Mouse (Mus musculus): ENCODE results near the gene Mical3. TPM values are rescaled to one million over a fixed set of nuclear protein-coding genes. Genes with fewer than 3 reads are reported as not detected.

Mical3 gene
- polyA plus RNA-seq, 1 experiment from 2014 or later: 20.0 TPM

- H3K27me3 ChIP-seq: no peaks in the 10 kb centered on the region
- H3K4me1 ChIP-seq: peaks cover 47% of the 10 kb centered on the region
- no peak overlapping the region for H3K27ac ChIP-seq
- no peak overlapping the region for H3K4me3 ChIP-seq
- no peak overlapping the region for H3K4me2 ChIP-seq
- WGBS: 87% methylated on average over 16 of the region's 16 CpGs
- no peak overlapping the region for H3K9ac ChIP-seq
- no peaks in the 10 kb centered on the region for H3K9me3 ChIP-seq
- no peak for ATAC-seq (ENCODE audit: borderline replicate concordance, extremely low read depth, low FRiP score, low TSS enrichment)
- 0 out of 2 replicates have a peak, but pooled peaks cover 10% of the 10 kb centered on the region for H3K36me3 ChIP-seq
These were observed 23.9 kb downstream of the Mical3 start for GRCm38 (mm10) chr6:121106711-121107405.

GRCm38 (mm10) chr6:121105726-121106125 is 25.1 kb downstream of the Mical3 start:
- H3K36me3 ChIP-seq: 0 out of 2 replicates have a peak, but pooled peaks cover 10% of the 10 kb centered on the region
- H3K27me3 ChIP-seq: no peaks in the 10 kb centered on the region
- H3K9me3 ChIP-seq: no peaks in the 10 kb centered on the region
- no peak for ATAC-seq (ENCODE audit: borderline replicate concordance, extremely low read depth, low FRiP score, low TSS enrichment)
- WGBS: 72% methylated on average over 4 of the region's 4 CpGs
- H3K4me3 ChIP-seq: no peak overlapping the region
- H3K27ac ChIP-seq: no peak overlapping the region
- no peak overlapping the region for H3K9ac ChIP-seq
- H3K4me1 ChIP-seq: peaks cover 40% of the 10 kb centered on the region
- H3K4me2 ChIP-seq: no peak overlapping the region

- Histone ChIP-seq H3K9me3 (no peaks in the 10 kb centered on the region), H3K27ac (no peak overlapping the region), H3K27me3 (no peaks in the 10 kb centered on the region), H3K4me1 (peaks cover 35% of the 10 kb centered on the region), H3K4me3 (no peak overlapping the region), H3K4me2 (no peak overlapping the region), H3K36me3 (0 out of 2 replicates have a peak, but pooled peaks cover 10% of the 10 kb centered on the region), H3K9ac (no peak overlapping the region)
- no peak for ATAC-seq (ENCODE audit: borderline replicate concordance, extremely low read depth, low FRiP score, low TSS enrichment)
- 72% methylated on average over 14 of the region's 14 CpGs for WGBS
These were observed 27.2 kb downstream of the Mical3 start for GRCm38 (mm10) chr6:121103406-121104171.

DNA sequence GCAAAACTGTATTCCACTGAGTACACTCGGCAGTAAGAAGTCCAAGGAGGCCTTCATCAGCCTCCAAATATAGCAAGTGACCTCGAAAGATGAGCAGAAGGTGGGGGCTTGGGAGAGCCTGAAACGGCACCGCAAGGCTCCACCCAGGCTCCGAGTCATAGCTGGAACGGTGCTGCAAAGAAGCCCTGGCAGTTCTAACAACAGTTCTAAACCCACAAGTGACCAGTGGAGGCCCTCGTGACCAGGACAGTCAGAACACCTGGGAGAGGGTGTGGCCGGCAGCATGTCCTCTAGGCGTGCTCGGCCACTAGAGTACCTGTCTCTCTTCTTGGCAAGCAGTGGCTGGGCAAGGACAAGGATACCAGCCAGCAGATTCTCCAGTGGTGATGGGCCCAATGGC is 27.9 kb downstream of the Mical3 start:
- H3K4me3 ChIP-seq: no peak overlapping the region
- H3K9me3 ChIP-seq: no peaks in the 10 kb centered on the region
- 0 out of 2 replicates have a peak, but pooled peaks cover 10% of the 10 kb centered on the region for H3K36me3 ChIP-seq
- peaks cover 38% of the 10 kb centered on the region for H3K4me1 ChIP-seq
- H3K27ac ChIP-seq: no peak overlapping the region
- no peaks in the 10 kb centered on the region for H3K27me3 ChIP-seq
- WGBS: 68% methylated on average over 10 of the region's 10 CpGs
- H3K4me2 ChIP-seq: no peak overlapping the region
- no peak for ATAC-seq (ENCODE audit: borderline replicate concordance, extremely low read depth, low FRiP score, low TSS enrichment)
- H3K9ac ChIP-seq: no peak overlapping the region

GRCm38 (mm10) chr6:121102084-121102483 is 28.7 kb downstream of the Mical3 start:
- ATAC-seq (ENCODE audit: borderline replicate concordance, extremely low read depth, low FRiP score, low TSS enrichment): no peak
- H3K27me3 ChIP-seq: no peaks in the 10 kb centered on the region
- no peaks in the 10 kb centered on the region for H3K9me3 ChIP-seq
- WGBS: 89% methylated on average over 2 of the region's 2 CpGs
- H3K4me1 ChIP-seq: peaks cover 36% of the 10 kb centered on the region
- no peak overlapping the region for H3K27ac ChIP-seq
- no peak overlapping the region for H3K4me3 ChIP-seq
- H3K9ac ChIP-seq: no peak overlapping the region
- no peak overlapping the region for H3K4me2 ChIP-seq
- 0 out of 2 replicates have a peak, but pooled peaks cover 6% of the 10 kb centered on the region for H3K36me3 ChIP-seq

DNA sequence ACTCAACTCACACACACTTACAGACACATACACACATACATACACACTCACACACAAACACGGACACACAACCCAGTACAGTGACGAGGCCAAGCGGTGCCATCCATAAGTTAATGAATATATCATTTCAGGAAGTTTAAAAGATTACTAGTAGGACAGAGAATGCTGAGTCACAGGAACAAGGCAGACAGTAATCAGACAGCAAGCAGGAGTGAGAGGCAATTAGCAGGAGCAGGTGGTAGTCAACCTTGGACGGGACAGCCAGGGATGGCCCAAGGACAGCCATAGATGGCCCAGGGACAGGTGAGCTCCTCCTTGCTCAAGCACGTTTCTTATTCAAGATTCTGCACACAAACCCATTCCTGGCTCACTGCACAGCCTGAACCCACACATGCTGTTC is 29.6 kb downstream of the Mical3 start:
- no peak for ATAC-seq (ENCODE audit: borderline replicate concordance, extremely low read depth, low FRiP score, low TSS enrichment)
- no peak overlapping the region for H3K27ac ChIP-seq
- WGBS: 85% methylated on average over 5 of the region's 5 CpGs

DNA sequence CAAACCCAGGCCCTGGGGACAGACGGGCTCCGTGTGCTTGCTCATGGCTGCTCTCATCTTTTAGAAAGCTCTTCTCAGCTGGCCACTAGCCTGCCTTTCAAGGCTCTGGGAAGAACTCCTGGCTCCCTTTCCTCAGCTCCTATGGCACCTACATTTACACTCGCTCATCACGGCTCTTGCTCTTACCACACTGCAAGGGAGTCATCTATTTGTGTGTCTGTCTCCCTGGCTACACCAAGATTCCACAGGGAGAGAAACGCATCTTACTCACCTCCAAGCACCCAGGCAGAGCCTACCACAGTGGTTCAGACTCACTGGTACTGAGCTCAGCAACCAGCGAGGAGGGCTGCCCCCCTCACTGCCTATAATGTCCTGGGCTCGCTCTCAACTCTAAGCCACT is 31.0 kb downstream of the Mical3 start:
- H3K27me3 ChIP-seq: no peaks in the 10 kb centered on the region
- 86% methylated on average over 7 of the region's 7 CpGs for WGBS
- H3K27ac ChIP-seq: no peak overlapping the region
- peaks cover 31% of the 10 kb centered on the region for H3K4me1 ChIP-seq
- H3K4me3 ChIP-seq: no peak overlapping the region
- no peaks in the 10 kb centered on the region for H3K36me3 ChIP-seq
- no peak overlapping the region for H3K9ac ChIP-seq
- no peak for ATAC-seq (ENCODE audit: borderline replicate concordance, extremely low read depth, low FRiP score, low TSS enrichment)
- H3K9me3 ChIP-seq: no peaks in the 10 kb centered on the region
- H3K4me2 ChIP-seq: no peak overlapping the region

More for the DNA sequence above, 29.6 kb downstream of the Mical3 start:
- peaks cover 31% of the 10 kb centered on the region for H3K4me1 ChIP-seq
- H3K4me2 ChIP-seq: no peak overlapping the region
- H3K9me3 ChIP-seq: no peaks in the 10 kb centered on the region
- no peak overlapping the region for H3K4me3 ChIP-seq
- H3K9ac ChIP-seq: no peak overlapping the region
- no peaks in the 10 kb centered on the region for H3K36me3 ChIP-seq
- no peaks in the 10 kb centered on the region for H3K27me3 ChIP-seq

DNA sequence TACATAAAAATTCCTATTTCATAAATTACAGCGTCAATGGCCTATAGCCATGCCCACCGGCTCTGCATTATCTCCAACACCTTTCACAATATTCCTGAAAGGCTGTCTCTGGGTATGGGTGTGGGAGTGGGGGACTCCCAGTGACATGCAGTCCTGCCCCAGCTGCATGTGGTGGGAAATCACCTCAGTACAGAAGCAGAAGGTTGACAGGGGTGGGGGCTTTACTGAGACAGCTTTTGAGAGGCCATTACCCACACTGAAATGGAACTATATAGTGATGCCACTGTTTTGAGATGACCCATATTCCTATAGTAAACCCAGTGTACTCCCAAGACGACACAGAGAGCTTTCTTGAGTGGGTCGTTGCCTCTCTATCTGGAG is 31.6 kb downstream of the Mical3 start:
- WGBS: 73% methylated on average over 4 of the region's 4 CpGs
- Histone ChIP-seq H3K27ac (no peak overlapping the region), H3K9ac (no peak overlapping the region), H3K36me3 (no peaks in the 10 kb centered on the region), H3K4me1 (peaks cover 31% of the 10 kb centered on the region), H3K9me3 (no peaks in the 10 kb centered on the region), H3K27me3 (no peaks in the 10 kb centered on the region), H3K4me3 (no peak overlapping the region), H3K4me2 (no peak overlapping the region)
- ATAC-seq (ENCODE audit: borderline replicate concordance, extremely low read depth, low FRiP score, low TSS enrichment): no peak

DNA sequence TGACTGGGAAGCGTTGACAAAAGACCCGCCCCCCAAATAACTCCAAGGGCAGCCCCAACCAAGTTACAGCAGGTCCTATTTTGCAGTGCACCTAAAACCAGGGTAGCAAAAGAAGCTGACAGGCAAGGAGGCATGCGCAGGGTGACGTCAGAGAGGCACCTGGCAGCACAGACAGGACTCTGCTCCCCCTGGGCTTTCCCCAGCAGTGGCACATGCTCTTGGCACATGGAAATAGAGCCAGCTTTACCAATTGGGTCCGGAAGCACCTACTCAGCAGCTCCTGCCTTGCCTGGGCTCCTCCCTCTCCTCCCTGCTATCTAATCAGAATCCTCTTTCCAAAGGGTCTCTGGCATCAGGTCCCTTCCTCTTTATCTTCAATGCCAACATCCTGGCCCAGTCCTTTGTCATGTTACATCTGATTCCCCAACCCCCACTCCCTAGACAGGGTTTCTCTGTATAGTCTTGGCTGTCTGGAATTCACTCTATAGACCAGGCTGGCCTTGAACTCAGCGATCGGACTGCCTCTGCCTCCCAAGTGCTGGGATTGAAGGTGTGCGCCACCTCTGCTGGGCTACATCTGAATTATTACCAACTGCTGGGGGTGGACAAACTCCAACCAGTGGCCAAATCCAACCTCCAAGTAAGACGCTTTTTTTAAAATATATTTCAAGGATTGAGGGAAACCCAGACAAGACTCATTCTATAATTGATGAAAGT is 32.1 kb downstream of the Mical3 start:
- Histone ChIP-seq H3K4me1 (peaks cover 28% of the 10 kb centered on the region), H3K9ac (no peak overlapping the region)
- ATAC-seq (ENCODE audit: borderline replicate concordance, extremely low read depth, low FRiP score, low TSS enrichment): no peak

DNA sequence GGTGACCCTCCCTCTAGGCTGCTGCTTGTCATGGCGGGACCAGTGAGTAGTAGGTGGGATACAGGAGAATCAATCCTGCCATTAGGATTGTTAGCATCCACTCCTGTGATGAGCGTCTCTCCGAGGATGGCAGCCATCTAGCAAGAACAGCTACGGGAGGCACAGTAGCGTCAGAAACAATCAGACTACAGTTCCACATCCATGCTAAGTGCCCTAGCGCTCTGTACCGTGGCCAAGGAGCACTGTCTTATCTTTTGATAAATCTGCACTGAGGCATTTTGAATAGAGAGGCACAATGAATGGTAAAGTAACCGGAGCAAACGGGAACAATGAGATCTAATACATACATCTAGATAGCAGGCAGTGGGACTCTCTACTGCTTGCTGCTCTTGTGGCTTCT is 32.7 kb downstream of the Mical3 start:
- H3K4me1 ChIP-seq: peaks cover 22% of the 10 kb centered on the region
- WGBS: 59% methylated on average over 9 of the region's 9 CpGs

More for the DNA sequence above, 32.1 kb downstream of the Mical3 start:
- Histone ChIP-seq H3K4me2 (no peak overlapping the region), H3K27me3 (no peaks in the 10 kb centered on the region), H3K9me3 (no peaks in the 10 kb centered on the region), H3K36me3 (no peaks in the 10 kb centered on the region), H3K4me3 (no peak overlapping the region), H3K27ac (no peak overlapping the region)
- 75% methylated on average over 9 of the region's 9 CpGs for WGBS

GRCm38 (mm10) chr6:121096862-121097261 is 33.9 kb downstream of the Mical3 start:
- no peak overlapping the region for H3K4me3 ChIP-seq
- no peaks in the 10 kb centered on the region for H3K36me3 ChIP-seq
- H3K4me2 ChIP-seq: no peak overlapping the region
- H3K27me3 ChIP-seq: no peaks in the 10 kb centered on the region
- no peak overlapping the region for H3K27ac ChIP-seq
- H3K4me1 ChIP-seq: peaks cover 15% of the 10 kb centered on the region
- H3K9me3 ChIP-seq: no peaks in the 10 kb centered on the region
- H3K9ac ChIP-seq: no peak overlapping the region
- 76% methylated on average over 8 of the region's 8 CpGs for WGBS
- ATAC-seq (ENCODE audit: borderline replicate concordance, extremely low read depth, low FRiP score, low TSS enrichment): no peak

More for the DNA sequence above, 32.7 kb downstream of the Mical3 start:
- no peak overlapping the region for H3K27ac ChIP-seq
- H3K36me3 ChIP-seq: no peaks in the 10 kb centered on the region
- no peak overlapping the region for H3K9ac ChIP-seq
- no peak for ATAC-seq (ENCODE audit: borderline replicate concordance, extremely low read depth, low FRiP score, low TSS enrichment)
- H3K4me3 ChIP-seq: no peak overlapping the region
- no peak overlapping the region for H3K4me2 ChIP-seq
- no peaks in the 10 kb centered on the region for H3K27me3 ChIP-seq
- no peaks in the 10 kb centered on the region for H3K9me3 ChIP-seq

DNA sequence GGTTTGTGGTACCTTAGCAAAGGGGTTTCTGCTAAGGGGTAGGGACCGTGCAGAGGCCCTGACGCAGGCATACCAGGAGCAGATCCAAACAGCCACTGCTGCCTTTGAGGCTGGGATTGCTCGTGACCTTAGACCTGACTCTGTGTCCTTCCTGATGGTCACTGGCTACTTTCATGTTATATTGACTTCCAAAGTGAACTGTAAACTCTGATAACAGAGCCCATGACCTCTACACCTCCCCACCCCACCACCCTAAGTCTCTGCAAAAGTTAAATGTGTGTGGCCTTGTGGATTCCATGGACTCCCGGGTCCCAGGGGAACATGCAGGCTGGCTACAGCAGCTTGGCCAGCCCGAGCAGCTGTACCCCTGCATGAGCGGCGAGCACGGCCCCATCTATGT is 34.4 kb downstream of the Mical3 start:
- no peak for ATAC-seq (ENCODE audit: borderline replicate concordance, extremely low read depth, low FRiP score, low TSS enrichment)
- H3K4me1 ChIP-seq: peaks cover 16% of the 10 kb centered on the region

More for the DNA sequence above, 34.4 kb downstream of the Mical3 start:
- Histone ChIP-seq H3K36me3 (no peaks in the 10 kb centered on the region), H3K9me3 (no peaks in the 10 kb centered on the region), H3K27ac (no peak overlapping the region), H3K27me3 (no peaks in the 10 kb centered on the region), H3K4me3 (no peak overlapping the region), H3K9ac (no peak overlapping the region), H3K4me2 (no peak overlapping the region)
- WGBS: 86% methylated on average over 8 of the region's 8 CpGs

All from lung, embryonic 15.5 days (tissue).